Mouse (Mus musculus) liver (tissue): ENCODE results near the gene Piwil4.
A peak's percentile ranks its signal among the peaks of the same experiment; 100 is the strongest.
"Not testable (repeated sequence)": the region's sequence is repeated elsewhere in the genome, so short reads cannot be mapped to it uniquely, and the experiment has no call there.

Source experiments
- DNase-seq: peaks from one replicate; pipeline ENCODE4 v3.0.0-alpha.2; 2020; ENCODE audit warnings: mixed read lengths

Piwil4 gene

GRCm38 (mm10) chr9:14724755-14725420 lies 15.6 kb downstream of the Piwil4 start:
- no peak for DNase-seq

GRCm38 (mm10) chr9:14721610-14722009 lies 18.9 kb downstream of the Piwil4 start:
- no peak for DNase-seq

GRCm38 (mm10) chr9:14720384-14720783 lies 20.1 kb downstream of the Piwil4 start:
- no peak for DNase-seq

- DNase-seq = no peak
Observed at GRCm38 (mm10) chr9:14718332-14718691, 22.2 kb downstream of the Piwil4 start.

GRCm38 (mm10) chr9:14717689-14718331 lies 22.7 kb downstream of the Piwil4 start:
- no peak for DNase-seq

DNA sequence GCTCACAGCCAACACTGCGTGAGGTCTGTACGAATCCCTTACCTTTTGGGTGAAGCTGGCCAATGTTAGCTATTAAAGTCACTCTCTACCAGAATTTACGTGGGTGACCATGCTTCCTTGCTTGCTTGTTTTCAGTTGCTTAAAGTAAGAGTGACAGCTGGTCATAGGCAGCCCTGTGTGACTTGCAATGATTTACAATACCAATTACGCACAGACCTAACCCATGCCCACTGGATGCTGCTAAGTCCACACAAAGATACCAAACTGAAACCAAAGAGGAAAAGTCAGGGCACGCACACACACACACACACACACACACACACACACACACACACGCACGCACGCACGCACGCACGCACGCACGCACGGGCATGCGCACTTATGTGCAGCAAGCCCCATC lies 25.3 kb downstream of the Piwil4 start:
- no peak for DNase-seq

GRCm38 (mm10) chr9:14710910-14711309 lies 29.6 kb downstream of the Piwil4 start:
- DNase-seq = no peak

- DNase-seq = no peak
Observed at GRCm38 (mm10) chr9:14705321-14706162, 35.0 kb downstream of the Piwil4 start.

GRCm38 (mm10) chr9:14700795-14701194 lies 39.7 kb downstream of the Piwil4 start:
- DNase-seq = not testable (repeated sequence)

DNA sequence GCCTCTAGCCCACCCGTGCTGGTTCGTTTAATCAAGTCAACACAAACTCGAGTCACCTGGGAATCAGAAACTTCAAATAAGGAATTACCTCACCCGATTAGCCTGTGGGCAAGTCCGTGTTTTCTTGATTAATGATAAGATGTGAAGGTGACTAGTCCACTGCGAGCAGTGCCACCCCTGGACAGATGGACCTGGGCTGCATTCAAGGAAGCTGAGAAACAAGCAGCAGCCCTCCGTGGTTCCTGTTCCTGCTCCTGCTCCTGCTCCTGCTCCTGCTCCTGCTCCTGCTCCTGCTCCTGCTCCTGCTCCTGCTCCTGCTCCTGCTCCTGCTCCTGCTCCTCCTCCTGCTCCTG lies 41.3 kb downstream of the Piwil4 start:
- no peak for DNase-seq

- DNase-seq = peak; percentile 73
Observed at GRCm38 (mm10) chr9:14698582-14699287, 41.8 kb downstream of the Piwil4 start.

GRCm38 (mm10) chr9:14697903-14698302 lies 42.6 kb downstream of the Piwil4 start:
- peak; percentile 20 for DNase-seq

DNA sequence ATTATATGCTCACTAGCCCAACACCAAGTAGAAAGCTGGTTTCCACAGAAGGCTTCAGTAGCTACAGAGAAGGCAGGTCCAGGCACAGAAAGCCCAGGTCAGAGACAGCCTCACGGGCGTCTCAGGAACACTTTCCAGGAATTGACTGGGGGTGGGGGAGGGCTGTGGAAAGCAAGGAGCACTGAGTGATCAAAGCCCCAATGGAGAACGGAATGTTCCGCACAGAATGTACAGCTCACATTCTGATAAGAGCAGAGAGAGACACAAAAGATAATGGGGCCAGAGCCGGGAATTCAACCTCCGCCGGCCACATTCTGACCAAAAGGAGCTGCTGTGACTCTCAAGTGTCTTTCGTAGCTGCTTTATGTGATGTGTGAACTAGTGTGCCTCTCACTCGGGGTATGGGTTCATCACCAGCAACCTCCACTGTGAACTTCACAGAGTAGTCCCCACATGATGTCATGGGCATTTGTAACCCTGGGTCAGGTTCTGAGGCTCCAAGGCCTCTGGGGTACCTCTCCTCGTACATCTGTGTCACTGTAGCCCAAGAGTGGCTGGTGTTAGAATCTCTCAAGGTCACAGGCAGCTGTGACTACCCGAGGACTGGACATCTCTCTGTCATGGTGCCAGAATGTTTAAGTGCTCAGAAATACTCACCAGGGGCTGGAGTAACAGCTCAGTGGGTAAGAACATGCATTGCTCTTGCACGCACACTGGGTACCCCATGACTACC lies 51.0 kb downstream of the Piwil4 start:
- no peak for DNase-seq

GRCm38 (mm10) chr9:14684363-14684762 lies 56.2 kb downstream of the Piwil4 start:
- DNase-seq = no peak

- DNase-seq = no peak
Observed at GRCm38 (mm10) chr9:14682741-14683140, 57.8 kb downstream of the Piwil4 start.

DNA sequence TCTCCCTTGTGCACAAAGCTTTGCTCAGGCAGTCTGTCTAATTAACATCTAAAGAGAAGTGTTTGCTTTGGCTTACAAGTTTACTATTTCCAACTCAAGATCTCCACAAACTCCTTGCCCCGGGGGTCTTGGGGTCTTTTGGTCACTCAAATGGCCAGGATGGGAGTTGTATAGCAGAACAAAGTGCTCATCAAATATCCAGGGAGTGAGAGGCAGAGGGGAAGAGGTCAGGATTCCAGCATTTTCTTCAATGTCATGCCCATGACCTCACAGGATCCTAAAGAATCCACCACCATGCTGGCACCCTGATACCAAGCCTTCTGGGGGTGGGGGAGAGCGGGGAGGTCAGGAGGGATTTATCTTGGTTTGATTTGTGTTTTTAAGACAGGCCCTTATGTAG lies 59.9 kb downstream of the Piwil4 start:
- no peak for DNase-seq

DNA sequence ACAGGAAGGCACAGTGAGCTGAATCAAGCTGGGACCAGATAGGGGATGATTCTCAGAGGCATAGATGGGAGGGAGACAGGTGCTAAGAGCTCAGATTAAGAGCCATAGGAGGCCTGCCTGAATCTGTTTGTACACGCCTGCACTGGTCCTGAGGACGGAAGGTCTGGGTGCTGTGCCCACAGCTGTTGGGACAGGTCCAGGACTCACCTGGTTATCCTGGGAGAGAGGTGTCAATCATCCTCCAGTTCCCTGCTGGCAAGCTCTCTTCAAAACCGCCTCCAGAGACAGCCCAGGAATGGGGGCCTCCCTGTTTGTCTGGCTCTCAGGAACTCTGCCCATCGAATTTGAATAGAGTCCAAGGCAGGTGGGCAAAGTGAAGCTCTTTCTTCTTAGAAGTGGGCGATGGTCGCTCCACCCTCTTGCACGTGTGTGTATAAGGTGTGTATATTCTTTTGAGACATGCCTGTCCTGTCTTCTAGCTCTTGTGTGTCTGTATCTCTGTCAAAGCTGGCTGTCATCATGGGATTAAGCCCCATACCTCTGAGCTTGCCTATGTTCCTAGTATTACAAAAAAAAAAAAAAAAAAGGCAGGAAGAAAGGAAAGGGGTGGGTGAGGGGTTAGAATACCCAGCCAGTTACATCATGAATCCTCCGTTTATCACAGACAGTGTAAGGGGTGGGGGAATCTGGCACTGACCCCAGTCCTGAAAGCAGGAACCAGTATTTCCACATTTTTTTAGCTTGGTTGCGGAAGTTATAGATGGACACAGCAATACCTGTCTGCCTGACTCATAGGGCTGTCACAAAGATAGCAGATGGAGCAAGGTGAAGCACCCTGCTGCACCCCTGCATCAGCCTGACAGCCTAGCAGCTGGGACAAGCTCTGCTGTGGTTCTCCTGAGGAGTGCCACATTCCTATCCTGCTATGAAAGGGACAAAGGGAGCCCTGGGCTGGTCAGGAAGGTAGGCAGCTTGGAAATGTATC lies 64.5 kb downstream of the Piwil4 start:
- DNase-seq = no peak

DNA sequence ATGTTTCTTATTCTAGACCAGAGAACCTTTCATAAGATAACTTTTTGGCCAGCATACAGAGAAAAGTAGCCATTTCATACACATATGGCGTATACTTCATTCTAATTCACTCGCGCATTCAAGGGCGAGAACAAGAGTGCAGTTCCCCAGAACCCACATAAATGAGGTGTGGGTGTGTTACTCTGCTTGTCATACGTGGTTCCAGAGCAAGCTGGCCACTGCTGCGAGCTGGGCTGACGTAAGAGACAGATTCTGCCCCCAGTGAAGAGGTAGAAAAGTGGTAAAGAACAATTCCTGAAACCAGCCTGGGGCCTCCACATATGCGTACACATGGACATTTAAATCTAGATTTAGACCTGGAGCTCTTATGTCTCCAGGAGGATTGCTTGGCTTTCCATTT lies 66.0 kb downstream of the Piwil4 start:
- no peak for DNase-seq

DNA sequence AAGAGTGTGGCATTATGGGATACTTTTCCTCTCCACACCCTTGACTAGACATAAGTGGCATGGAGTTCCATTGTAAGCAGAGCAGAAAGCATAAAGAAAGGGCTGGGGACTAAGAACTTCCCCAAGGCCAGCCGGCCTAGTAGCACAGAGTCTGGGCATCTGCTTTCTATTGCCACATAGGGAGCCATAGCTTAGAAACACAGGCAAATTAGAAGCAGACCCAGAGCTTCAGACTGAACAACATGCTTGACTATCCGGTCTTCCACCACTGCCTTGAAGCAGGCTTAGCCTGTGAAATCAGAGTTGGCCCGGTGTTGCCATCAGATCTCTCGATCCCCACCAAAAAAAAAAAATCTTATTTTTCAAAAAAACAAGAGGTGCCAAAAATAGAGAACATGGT lies 67.4 kb downstream of the Piwil4 start:
- DNase-seq = no peak

DNA sequence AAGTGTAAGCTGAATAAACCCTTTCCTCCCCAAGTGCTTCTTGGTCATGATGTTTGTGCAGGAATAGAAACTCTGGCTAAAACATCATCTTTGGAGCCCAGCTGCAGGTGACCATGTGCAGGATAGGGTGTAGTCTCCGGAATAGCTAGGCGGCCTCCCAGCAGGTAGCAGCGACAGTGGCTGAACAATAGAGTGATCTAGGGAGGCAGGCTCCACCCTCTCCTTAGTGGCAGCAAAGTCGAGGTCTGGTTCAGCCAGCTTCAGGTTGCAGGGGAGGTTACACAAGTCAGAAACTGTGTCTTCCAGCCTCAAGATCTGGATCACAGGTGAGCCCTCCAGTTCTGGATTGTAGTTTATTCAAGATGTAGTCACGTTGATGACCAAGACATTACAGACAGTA lies 68.6 kb downstream of the Piwil4 start:
- not testable (repeated sequence) for DNase-seq

GRCm38 (mm10) chr9:14668382-14668781 lies 72.2 kb downstream of the Piwil4 start:
- no peak for DNase-seq
